ENCODE assay signal across 25 mouse cellular contexts in the genomic region with DNA sequence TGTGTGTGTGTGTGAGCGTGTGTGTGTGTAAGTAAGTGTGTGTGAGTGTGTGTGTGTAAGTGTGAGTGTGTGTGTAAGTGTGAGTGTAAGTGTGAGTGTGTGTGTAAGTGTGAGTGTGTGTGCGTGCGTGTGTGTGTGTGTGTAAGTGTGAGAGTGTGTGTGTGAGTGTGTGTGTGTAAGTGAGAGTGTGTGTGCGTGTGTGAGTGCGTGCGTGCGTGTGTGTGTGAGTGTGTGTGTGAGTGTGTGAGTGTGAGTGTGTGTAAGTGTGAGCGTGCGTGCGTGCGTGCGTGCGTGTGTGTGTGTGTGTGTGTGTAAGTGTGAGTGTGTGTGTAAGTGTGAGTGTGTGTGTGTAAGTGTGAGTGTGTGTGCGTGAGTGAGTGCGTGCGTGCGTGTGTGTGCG.
"Had no signal": no experiment of that assay in that cellular context is flagged by ENCODE, and none has a peak within 500 bp of the region (broad histone marks: within the 10 kb centered on the region; RNA-seq: fewer than 3 reads in every experiment).

No protein-coding gene starts in this region.

- H3K4me3 ChIP-seq: gastrocnemius, adult 2 months; heart, embryonic 10.5 days; heart, embryonic 12.5 days; hindbrain, embryonic 10.5 days; hindbrain, embryonic 12.5 days; intestine, embryonic 15.5 days; layer of hippocampus, adult 2 months; limb, embryonic 13.5 days; limb, embryonic 15.5 days had no signal

- DNase-seq: gastrocnemius, adult 2 months; gastrocnemius, postnatal 10 days; gastrocnemius, postnatal 25 days; heart, adult 18-20 months; heart, postnatal 10 days; heart, postnatal 4 days; kidney, adult 18-20 months; kidney, adult 8-10 months; kidney, postnatal 10 days; kidney, postnatal 25 days; kidney, postnatal 4 days; layer of hippocampus, postnatal 36 days; left cerebral cortex, postnatal 4 days had no signal

- H3K9ac ChIP-seq: heart, embryonic 12.5 days; hindbrain, embryonic 12.5 days; hindbrain, embryonic 14.5 days; intestine, embryonic 15.5 days; limb, embryonic 13.5 days; limb, embryonic 15.5 days had no signal

- ATAC-seq: hindbrain, embryonic 16.5 days; inflammation-experienced regulatory T-cells, adult 6 months; intestine, embryonic 15.5 days; intestine, postnatal 0 days had no signal

- H3K27me3 ChIP-seq: heart, embryonic 12.5 days; hindbrain, embryonic 12.5 days; intestine, embryonic 15.5 days; limb, embryonic 13.5 days; limb, embryonic 15.5 days had no signal

- H3K9me3 ChIP-seq: heart, embryonic 10.5 days; heart, embryonic 12.5 days; hindbrain, embryonic 10.5 days; hindbrain, embryonic 12.5 days; intestine, embryonic 15.5 days; limb, embryonic 13.5 days; limb, embryonic 15.5 days had no signal

- H3K27ac ChIP-seq: gastrocnemius, adult 2 months; heart, embryonic 10.5 days; hindbrain, embryonic 10.5 days; hindbrain, embryonic 12.5 days; hindbrain, embryonic 14.5 days; intestine, embryonic 15.5 days; layer of hippocampus, adult 2 months; limb, embryonic 13.5 days; limb, embryonic 15.5 days had no signal

- H3K4me2 ChIP-seq: heart, embryonic 12.5 days; hindbrain, embryonic 12.5 days; hindbrain, embryonic 14.5 days; intestine, embryonic 15.5 days; limb, embryonic 13.5 days; limb, embryonic 15.5 days had no signal
